26 mouse cellular contexts compared by ENCODE assay signal in genomic region chr13:49556924-49557323, GRCm38 (mm10). TPM values are rescaled to one million over a fixed set of nuclear protein-coding genes. Genes with fewer than 3 reads are reported as not detected.
"Had no signal": no experiment of that assay in that cellular context is flagged by ENCODE, and none has a peak within 500 bp of the region (broad histone marks: within the 10 kb centered on the region; RNA-seq: fewer than 3 reads in every experiment).

No protein-coding gene starts in this region.

- H3K27ac ChIP-seq: kidney, embryonic 15.5 days; left cerebral cortex, adult 2 months; limb, embryonic 12.5 days; limb, embryonic 15.5 days; liver, embryonic 14.5 days; macrophage; midbrain, embryonic 10.5 days; midbrain, embryonic 13.5 days; neural tube, embryonic 13.5 days had no signal

- H3K4me1 ChIP-seq: kidney, embryonic 15.5 days; limb, embryonic 12.5 days; limb, embryonic 15.5 days; midbrain, embryonic 10.5 days; midbrain, embryonic 13.5 days; neural tube, embryonic 13.5 days had no signal

- H3K4me3 ChIP-seq: kidney, embryonic 15.5 days; left cerebral cortex, adult 2 months; limb, embryonic 12.5 days; limb, embryonic 15.5 days; megakaryocyte, embryonic 14.5 days; midbrain, embryonic 10.5 days; midbrain, embryonic 13.5 days; myocyte; neural tube, embryonic 13.5 days had no signal

- DNase-seq: kidney, adult 2 months; kidney, postnatal 10 days; kidney, postnatal 4 days; layer of hippocampus, adult 9-11 months; left cerebral cortex, postnatal 4 days; liver, postnatal 0 days; lung, embryonic 14.5 days; retina, postnatal 1 day; right cerebral cortex, postnatal 25 days; thymus, adult 18-20 months; thymus, postnatal 36 days had no signal

- ATAC-seq: liver, postnatal 0 days; midbrain, embryonic 13.5 days; midbrain, embryonic 16.5 days had no signal

RNA-seq across cellular contexts. Expression of gene Aspn, which starts 12.7 kb away (rescaled TPM):
- total RNA-seq: monocyte, adult 5-6 weeks; neutrophil, adult 5-6 weeks had no signal
- polyA plus RNA-seq: macrophage had no signal

RNA-seq across cellular contexts. Expression of gene Omd, which starts 25.3 kb away (rescaled TPM):
- total RNA-seq: monocyte, adult 5-6 weeks; neutrophil, adult 5-6 weeks had no signal
- polyA plus RNA-seq: macrophage; small intestine, adult 2 months had no signal

RNA-seq across cellular contexts. Expression of gene Ogn, which starts 50.9 kb away (rescaled TPM):
- total RNA-seq: monocyte, adult 5-6 weeks; neutrophil, adult 5-6 weeks had no signal
- polyA plus RNA-seq: macrophage had no signal

RNA-seq across cellular contexts. Expression of gene Ecm2, which starts 52.3 kb away (rescaled TPM):
- total RNA-seq: monocyte, adult 5-6 weeks; neutrophil, adult 5-6 weeks had no signal
- polyA plus RNA-seq: macrophage had no signal
